Mouse (Mus musculus) C2C12 (cell line): ENCODE results near the gene Gm17728.

Experiments used
- CEBPB ChIP-seq: IDR thresholded peaks from one replicate; pipeline ENCODE4 v1.6.1; 2011; ENCODE audit warnings: low read depth, mild to moderate bottlenecking, control low read depth, moderate library complexity
- CTCF ChIP-seq: IDR thresholded peaks from one replicate; pipeline ENCODE4 v1.5.1; 2011; ENCODE audit not compliant: control insufficient read depth, insufficient read depth, insufficient read length
- MAX ChIP-seq: IDR thresholded peaks from one replicate; pipeline ENCODE4 v1.6.1; 2011; ENCODE audit warnings: mild to moderate bottlenecking, control low read depth
- MYOD1 ChIP-seq: IDR thresholded peaks from one replicate; pipeline ENCODE4 v1.6.1; 2011; ENCODE audit warnings: low read depth; ENCODE audit not compliant: control insufficient read depth, insufficient read length
- MYOG ChIP-seq: IDR thresholded peaks from one replicate; pipeline ENCODE4 v1.6.1; 2011; ENCODE audit not compliant: control insufficient read depth, insufficient read length; ENCODE audit errors: extremely low read depth
- USF1 ChIP-seq: IDR thresholded peaks from one replicate; pipeline ENCODE4 v1.6.1; 2011; ENCODE audit warnings: low read depth, mild to moderate bottlenecking, control low read depth, moderate library complexity

GRCm38 (mm10) chr17:9403991-9404390, 17.9 kb upstream of the Gm17728 start:
- TF ChIP-seq CTCF (no peak), MYOD1 (no peak), MAX (no peak), CEBPB (no peak), USF1 (no peak), MYOG (no peak)
